Mouse (Mus musculus) kidney, adult 2 months (tissue): ENCODE measurements around the gene Brca1. TPM values are rescaled to one million over a fixed set of nuclear protein-coding genes. Genes with fewer than 3 reads are reported as not detected.
"Not testable (repeated sequence)": the region's sequence is repeated elsewhere in the genome, so short reads cannot be mapped to it uniquely, and the experiment has no call there.

Experiments
- DNase-seq: peaks from one replicate; pipeline ENCODE4 v3.0.0; 2021
- H3K27ac ChIP-seq: fragments of 200-500 bp; 2 replicates; pipeline ENCODE4 v1.5.1; 2012; ENCODE audit warnings: low read depth, low read length, control low read depth, inconsistent platforms; ENCODE audit not compliant: insufficient read depth
- H3K27me3 ChIP-seq: fragments of 200-500 bp; replicated peaks from 2 replicates; pipeline ENCODE4 v1.6.1; 2012; ENCODE audit warnings: mild to moderate bottlenecking, moderate library complexity, low read length, inconsistent platforms; ENCODE audit not compliant: control insufficient read depth, insufficient read depth
- H3K36me3 ChIP-seq: fragments of 200-500 bp; 2 replicates; pipeline ENCODE4 v1.6.1; 2012; ENCODE audit warnings: mild to moderate bottlenecking, moderate library complexity, low read length, inconsistent platforms; ENCODE audit not compliant: control insufficient read depth, insufficient read depth
- H3K4me1 ChIP-seq: fragments of 200-500 bp; 2 replicates; pipeline ENCODE4 v1.6.1; 2011; ENCODE audit warnings: low read length; ENCODE audit not compliant: control insufficient read depth, insufficient read depth
- H3K4me3 ChIP-seq: fragments of 200-500 bp; 2 replicates; pipeline ENCODE4 v1.5.1; 2011; ENCODE audit warnings: mild to moderate bottlenecking, low read depth, low read length, control low read depth; ENCODE audit not compliant: insufficient read depth
- CTCF ChIP-seq: fragments of 200-500 bp; conservative IDR thresholded peaks from 2 replicates; pipeline ENCODE4 v1.5.1; 2011; ENCODE audit warnings: low read depth, mild to moderate bottlenecking, control low read depth, low read length, moderate library complexity, mixed read lengths; ENCODE audit not compliant: insufficient read depth, insufficient read length
- POLR2A ChIP-seq: fragments of 200-500 bp; IDR thresholded peaks from one replicate; pipeline ENCODE4 v1.6.1; 2011; ENCODE audit warnings: low read depth, low read length, control low read depth
- WGBS: fragments of 180-500 bp; shearing (Covaris S2); methylation state at CpG from one replicate; pipeline ENCODE4 v1.1.7; 2018; 5-methylcytosine and 5-hydroxymethylcytosine counted together
- polyA plus RNA-seq: library from polyadenylated mRNA; depleted of rRNA; stranded (reverse); fragments of >200 nt; gene quantifications from 2 replicates; pipeline ENCODE4 v1.2.3, GENCODE M21; 2012

Gene Brca1
- polyA plus RNA-seq, 1 experiment, result 0.16 TPM

- Histone ChIP-seq H3K4me3 (no peak overlapping the region), H3K27me3 (no peaks in the 10 kb centered on the region), H3K36me3 (no peaks in the 10 kb centered on the region), H3K27ac (no peak overlapping the region), H3K4me1 (no peaks in the 10 kb centered on the region)
- TF ChIP-seq CTCF, result no peak
- TF ChIP-seq POLR2A, result no peak
- no peak for DNase-seq
- WGBS, result 78% methylated on average over 10 of the region's 10 CpGs
These were observed 74.1 kb downstream of the Brca1 start for GRCm38 (mm10) chr11:101477552-101478211.

DNA sequence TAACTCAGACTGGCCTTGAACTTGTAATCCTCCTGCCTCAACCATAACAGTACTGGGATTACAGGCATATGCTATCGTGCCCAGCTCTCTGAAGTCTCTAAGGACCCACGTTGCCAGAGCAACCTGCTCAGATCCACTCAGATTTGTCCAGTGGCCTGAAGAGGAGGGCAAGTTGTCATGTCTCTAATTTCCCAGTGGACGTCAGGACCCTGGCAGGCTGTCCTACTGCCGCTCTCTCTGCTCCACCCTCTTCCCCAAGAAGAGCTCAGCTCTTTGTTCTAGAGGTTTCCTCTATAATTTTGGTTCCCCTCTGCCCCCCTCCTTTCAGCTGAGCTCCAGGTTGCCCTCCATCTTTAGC lies 74.6 kb downstream of the Brca1 start:
- Histone ChIP-seq H3K4me3 (no peak overlapping the region), H3K36me3 (no peaks in the 10 kb centered on the region), H3K4me1 (no peaks in the 10 kb centered on the region), H3K27me3 (no peaks in the 10 kb centered on the region), H3K27ac (no peak overlapping the region)
- TF ChIP-seq CTCF (no peak), POLR2A (no peak)
- WGBS, result 52% methylated on average over 4 of the region's 4 CpGs
- no peak for DNase-seq

DNA sequence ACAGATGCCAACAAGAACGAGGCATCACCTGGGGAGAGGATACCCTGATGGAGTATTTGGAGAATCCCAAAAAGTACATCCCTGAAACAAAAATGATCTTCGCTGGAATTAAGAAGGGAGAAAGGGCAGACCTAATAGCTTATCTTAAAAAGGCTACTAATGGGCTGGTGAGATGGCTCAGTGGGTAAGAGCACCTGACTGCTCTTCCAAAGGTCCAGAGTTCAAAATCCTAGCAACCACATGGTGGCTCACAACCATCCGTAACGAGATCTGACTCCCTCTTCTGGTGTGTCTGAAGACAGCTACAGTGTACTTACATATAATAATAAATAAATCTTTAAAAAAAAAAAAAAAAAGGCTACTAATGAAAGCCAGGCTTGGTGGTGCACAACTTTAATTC lies 75.4 kb downstream of the Brca1 start:
- not testable (repeated sequence) for H3K27me3 ChIP-seq, H3K36me3 ChIP-seq, H3K27ac ChIP-seq, H3K4me3 ChIP-seq, H3K4me1 ChIP-seq
- 56% methylated on average over 4 of the region's 4 CpGs for WGBS
- peak; percentile 54 for DNase-seq

DNA sequence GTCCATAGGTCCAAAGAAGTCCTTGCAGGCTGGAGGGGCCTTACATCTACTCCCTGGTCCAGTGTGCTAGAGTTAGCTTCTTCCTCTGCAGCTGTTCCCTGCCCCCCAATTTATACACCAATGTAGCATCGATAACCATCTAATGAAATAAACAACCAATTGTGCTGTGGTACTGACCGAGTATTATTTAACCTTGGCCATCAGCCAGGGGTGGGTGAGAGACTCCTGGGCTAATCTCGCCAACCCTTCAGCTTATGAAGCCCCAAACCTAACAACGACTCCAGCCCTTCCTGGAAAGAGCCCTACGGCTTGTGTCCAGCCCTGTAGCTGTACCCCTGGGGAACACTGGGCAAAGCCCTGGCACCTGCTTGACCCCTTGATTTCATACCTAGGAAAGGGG lies 77.5 kb downstream of the Brca1 start:
- no peak overlapping the region for H3K27ac ChIP-seq
- H3K27me3 ChIP-seq, result no peaks in the 10 kb centered on the region
- H3K36me3 ChIP-seq, result no peaks in the 10 kb centered on the region
- H3K4me3 ChIP-seq, result no peak overlapping the region
- 77% methylated on average over 5 of the region's 5 CpGs for WGBS
- DNase-seq, result no peak
- H3K4me1 ChIP-seq, result no peaks in the 10 kb centered on the region
- TF ChIP-seq POLR2A (no peak), CTCF (no peak)

- H3K4me1 ChIP-seq, H3K27ac ChIP-seq, H3K4me3 ChIP-seq, DNase-seq, H3K27me3 ChIP-seq, H3K36me3 ChIP-seq: not testable (repeated sequence)
- WGBS, result 67% methylated on average over 1 of the region's 1 CpGs
These were observed 78.1 kb downstream of the Brca1 start for GRCm38 (mm10) chr11:101473686-101474085.

DNA sequence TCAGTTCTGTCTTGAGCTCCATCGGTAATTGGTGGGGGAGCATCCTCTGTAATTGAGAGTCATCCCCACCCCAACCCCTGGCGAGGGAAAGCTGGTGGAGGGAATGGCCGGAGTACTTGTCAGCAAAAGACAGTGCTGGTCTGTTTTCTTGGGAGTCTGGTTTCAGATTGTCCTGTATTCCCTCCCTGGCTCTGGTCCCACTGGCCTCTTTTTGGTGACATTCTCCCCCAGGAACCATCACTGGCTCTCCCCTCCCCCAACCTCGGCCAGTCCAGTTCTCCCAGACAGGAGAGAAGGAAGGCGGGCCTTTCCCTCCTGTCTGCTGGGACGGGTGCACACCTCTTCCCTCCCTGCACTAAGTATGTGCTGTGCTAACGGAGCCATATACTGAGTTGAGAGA lies 79.4 kb downstream of the Brca1 start:
- Histone ChIP-seq H3K27ac (no peak overlapping the region), H3K4me3 (no peak overlapping the region), H3K27me3 (no peaks in the 10 kb centered on the region), H3K4me1 (no peaks in the 10 kb centered on the region; the same call in 1 of the 2 replicates), H3K36me3 (no peaks in the 10 kb centered on the region)
- no peak for DNase-seq
- no peak for TF ChIP-seq CTCF
- no peak for TF ChIP-seq POLR2A
- WGBS, result 48% methylated on average over 7 of the region's 7 CpGs

DNA sequence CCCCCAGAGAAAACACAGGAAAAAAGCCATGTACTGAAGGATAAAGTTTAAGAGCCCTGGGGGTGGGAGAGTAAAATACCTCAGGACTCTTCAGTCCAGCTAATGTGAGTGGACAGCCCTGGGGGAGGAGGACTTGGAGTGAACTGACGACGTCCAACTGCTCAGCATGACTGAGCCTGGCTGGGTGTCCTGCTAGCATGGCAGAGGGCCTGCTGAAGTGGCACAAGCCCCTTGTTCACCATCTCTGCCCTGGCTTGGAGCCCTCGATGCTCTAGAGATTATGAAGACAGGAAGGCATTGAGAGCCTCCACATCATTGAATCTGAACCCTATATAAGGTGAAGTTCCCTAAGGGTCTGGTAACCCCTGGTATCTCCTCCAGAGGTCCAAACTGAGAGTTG lies 79.8 kb downstream of the Brca1 start:
- TF ChIP-seq POLR2A (no peak), CTCF (no peak)
- no peaks in the 10 kb centered on the region for H3K27me3 ChIP-seq
- WGBS, result 49% methylated on average over 3 of the region's 3 CpGs
- H3K4me1 ChIP-seq, result no peaks in the 10 kb centered on the region; the same call in 1 of the 2 replicates
- no peaks in the 10 kb centered on the region for H3K36me3 ChIP-seq
- no peak overlapping the region for H3K27ac ChIP-seq
- no peak for DNase-seq
- no peak overlapping the region for H3K4me3 ChIP-seq

DNA sequence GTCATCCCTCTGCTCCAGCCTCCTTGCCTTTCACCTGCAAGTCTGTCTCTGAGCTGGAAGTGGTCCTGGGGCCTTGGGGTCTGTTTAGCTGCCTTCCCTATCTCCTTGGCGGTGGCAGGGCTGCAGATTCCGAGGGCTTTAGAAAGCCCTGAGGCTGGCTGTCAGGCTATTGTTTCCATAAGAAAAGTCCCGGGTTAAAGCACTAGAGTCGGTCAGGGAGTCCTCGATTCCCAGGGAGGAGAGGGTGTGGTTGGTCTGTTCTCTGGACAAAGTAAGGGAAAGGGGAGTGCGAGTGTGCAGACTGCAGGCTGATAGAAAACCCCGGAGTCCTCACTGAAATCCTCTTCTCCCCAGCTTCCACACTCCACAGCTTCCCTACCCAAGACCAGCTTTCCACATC lies 81.5 kb downstream of the Brca1 start:
- Histone ChIP-seq H3K4me1 (no peaks in the 10 kb centered on the region; the same call in 1 of the 2 replicates), H3K4me3 (no peak overlapping the region), H3K36me3 (no peaks in the 10 kb centered on the region), H3K27ac (no peak overlapping the region), H3K27me3 (no peaks in the 10 kb centered on the region)
- WGBS, result 73% methylated on average over 7 of the region's 7 CpGs
- TF ChIP-seq POLR2A (no peak), CTCF (no peak)
- no peak for DNase-seq
